Mouse (Mus musculus) hindlimb bud, embryonic 11.5 days (tissue): ENCODE measurements around the gene Srpr.

Experiments used
- DNase-seq: peaks from one replicate; pipeline ENCODE4 v3.0.0-alpha.2; 2012; ENCODE audit warnings: low read depth, low spot score; ENCODE audit errors: extremely low spot score

Srpr gene

DNA sequence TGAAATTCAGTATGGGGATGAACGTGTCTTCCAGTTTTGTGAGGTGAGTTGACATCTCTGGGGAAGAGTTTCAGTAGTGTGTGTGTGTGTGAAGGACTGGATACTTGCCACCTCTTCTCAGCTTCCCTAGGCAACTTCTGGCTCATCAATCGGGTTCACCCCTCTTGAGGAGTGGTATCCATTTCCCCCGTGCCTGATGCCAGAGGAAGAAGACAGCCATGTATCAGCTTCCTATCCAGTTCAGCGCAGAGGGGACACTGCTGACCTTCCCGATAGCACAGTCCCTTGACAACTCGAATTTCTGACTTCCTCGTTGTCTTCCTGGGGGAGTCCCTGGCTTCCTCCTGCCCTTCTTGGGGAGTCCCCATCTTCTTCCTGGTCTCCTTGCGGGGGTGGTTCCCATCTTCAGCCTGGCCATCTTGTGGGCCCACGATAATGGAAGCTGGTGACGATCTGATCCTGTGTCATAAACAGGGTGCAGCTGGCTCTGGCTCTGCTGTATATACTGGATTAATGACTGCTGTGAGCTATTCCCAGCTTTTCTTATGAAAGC, 12.5 kb upstream of the Srpr start:
- no peak for DNase-seq

DNA sequence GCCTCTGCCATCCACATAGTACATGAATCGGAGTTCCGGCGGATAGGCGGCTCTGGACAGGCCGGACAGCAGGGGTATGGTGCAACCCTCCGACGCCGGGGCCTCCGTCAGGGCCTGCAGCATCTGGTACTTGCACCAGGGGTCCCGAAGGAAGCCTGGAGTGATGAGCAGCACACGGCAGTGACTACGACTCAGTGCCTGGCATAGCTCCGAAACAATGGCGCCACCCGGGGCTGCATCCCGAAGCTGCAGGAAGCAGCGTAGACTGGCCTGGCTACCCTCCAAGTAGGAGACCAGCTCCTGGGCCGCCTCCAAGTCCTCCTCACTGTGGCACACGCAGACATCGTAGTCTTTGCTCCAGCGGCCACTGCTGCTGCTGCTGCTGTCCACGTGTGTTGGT, 11.3 kb upstream of the Srpr start:
- no peak for DNase-seq

DNA sequence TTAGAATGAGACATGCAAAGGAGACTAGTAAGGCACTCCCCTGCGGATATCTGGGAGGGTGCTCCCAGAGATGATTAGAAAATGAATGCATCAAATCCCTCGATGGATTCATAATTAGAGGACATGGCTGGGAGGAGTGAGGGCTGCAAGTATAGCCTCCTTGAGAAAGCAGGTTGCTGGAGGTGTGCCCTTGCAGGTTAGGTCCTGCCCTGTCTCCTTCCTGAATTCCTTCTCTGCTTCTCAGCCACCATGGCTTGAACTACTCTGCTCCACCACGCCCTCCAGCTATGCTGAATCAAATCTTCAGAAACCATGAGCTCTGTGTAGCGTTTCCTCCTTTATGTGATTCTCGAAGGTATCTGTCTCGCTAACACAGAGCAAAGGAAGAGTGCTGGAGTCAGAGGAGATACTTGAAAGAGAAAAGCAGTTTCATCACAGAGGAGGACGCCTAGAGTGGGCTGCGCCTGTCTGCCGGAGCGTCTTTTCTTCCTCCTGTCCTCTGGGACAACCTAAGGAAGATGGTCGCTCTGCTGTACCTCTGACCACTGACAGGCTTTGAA, 6.9 kb upstream of the Srpr start:
- no peak for DNase-seq

DNA sequence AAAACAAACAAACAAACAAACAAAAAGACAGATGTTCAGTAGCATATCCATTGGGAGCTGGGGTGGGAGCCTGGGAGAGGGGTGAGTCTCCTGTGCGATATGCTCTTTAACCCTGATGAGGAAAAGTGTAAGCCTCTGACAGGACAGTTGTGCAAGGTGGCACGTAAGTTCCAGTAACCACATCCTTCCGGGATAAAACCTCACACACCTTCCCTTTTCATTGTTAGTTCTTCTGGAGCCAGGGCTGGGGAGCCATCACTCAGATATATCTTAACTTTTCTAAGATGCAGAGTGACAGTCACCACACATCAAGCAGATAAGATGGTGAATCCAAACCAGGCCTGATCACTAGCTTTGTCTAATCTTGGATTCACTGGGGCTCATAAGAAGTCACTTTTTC, 5.9 kb upstream of the Srpr start:
- DNase-seq, result no peak

DNA sequence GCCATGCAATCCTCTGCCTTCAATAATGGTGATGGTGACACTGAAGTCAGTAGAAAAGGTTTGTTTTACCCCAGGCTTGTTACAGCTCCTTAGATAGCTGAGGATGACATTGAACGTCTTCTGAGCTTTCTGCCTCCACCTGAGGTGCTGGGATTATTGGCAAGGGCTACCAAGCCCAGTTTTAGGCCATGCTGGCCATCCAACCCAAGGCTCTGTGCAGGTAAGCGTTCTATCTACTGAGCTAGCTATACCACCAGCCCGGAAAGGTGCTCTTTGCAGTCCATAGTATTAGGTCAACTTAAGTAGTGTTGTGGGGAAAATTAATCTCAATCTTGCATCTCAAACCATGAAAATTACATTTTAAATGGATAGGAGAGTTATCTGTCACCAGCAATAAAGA, 2.4 kb upstream of the Srpr start:
- no peak for DNase-seq

DNA sequence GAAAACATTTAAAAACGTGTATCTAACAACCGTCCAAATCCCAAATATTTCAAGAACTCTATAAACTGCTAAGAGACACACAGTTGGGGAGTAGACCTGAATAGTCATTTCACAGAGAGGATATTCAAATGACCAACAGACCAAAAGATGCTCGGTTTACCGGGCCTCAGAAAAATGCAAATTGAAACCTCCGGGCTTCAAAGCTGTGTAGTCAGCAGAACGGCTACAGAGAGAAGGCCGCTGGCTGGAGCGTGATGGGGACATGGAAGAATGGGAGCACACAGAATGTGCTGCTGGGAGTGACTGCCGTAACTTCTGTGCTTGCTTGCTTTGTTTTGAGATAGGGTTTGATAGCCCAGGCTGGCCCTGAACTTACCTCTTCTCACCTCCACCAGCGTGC, 1.6 kb upstream of the Srpr start:
- no peak for DNase-seq

DNA sequence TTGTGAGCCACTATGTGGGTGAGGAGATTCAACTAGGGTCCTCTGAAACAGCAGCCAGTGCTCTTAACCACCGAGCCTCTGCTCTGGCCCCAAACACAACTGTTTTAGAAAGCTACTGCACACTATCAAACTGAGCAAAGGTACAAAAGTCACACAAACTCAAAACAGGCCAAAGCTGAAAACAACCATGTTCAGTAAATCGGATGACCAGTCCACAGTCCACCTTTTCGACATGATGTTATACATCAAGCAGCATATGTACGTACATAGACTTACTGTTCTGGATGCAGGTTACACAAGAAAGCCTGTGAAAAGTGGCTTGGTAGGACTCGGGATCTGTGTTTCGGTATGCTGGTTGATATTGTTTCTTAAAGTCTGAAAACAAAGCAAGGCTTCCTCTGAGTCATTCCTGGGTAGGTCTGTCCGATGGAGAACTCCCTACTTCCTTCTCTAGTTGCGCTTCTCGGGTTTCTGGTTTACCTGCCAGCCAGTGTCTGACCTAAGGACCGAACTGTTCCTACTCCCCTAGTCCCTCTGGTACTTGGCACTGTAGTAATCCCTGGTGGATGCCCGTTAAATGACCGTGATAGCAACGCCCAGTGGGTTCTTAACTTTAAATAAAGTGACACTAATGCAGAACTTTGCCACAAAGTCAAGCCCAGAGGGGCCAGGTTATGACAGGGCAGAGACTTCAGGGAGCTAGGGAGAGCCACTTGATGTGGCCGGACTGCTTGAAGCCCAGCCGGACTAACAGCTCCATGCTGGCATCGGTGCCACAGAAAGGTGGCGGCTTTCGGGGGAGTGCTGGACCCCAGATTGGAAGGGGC, 817 bp upstream of the Srpr start:
- DNase-seq, result no peak

DNA sequence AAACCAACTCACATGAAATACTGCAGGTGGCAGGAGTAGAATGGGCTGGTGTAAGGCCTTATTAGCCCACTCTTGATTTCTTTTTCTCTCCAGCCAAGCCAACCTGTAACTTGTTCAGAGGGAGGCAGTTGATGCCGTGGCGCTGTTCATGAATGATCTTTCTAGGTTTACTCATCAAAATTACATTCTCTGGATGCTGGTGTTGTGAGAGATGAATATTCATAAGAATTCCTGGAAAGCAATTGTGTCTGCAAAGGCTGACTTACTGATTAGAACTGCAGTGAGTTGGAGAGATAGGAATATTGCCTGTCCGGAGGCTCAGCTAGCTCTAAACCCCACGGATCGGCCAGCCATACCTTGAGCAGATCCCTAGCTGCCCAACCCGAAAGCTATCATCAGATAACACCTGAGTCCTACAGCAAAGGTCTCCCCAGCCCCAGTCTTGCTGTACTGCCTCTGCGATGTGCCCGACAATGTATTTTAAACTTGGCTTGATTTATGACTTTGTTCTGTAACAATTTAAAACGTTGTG, 620 bp downstream of the Srpr start:
- DNase-seq, result no peak

DNA sequence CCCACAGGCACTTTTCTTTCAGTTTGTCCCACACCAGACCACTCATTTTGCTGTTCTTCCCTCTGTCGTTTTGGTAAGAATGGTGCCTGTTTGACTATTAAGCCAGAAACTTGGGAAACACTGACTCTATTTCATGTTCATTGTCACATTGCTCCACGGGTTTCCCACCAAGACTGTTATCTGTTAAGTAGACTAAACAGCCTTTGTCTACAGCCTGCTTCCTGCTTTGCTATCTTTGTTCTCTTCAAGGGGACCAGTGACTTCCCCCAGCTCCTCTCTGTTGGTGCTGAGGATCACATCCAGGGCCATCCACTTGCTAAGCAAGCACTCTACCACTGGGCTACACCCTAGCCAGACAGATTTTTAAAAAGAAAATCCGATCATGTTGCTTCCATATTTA, 3.6 kb downstream of the Srpr start:
- DNase-seq, result no peak

DNA sequence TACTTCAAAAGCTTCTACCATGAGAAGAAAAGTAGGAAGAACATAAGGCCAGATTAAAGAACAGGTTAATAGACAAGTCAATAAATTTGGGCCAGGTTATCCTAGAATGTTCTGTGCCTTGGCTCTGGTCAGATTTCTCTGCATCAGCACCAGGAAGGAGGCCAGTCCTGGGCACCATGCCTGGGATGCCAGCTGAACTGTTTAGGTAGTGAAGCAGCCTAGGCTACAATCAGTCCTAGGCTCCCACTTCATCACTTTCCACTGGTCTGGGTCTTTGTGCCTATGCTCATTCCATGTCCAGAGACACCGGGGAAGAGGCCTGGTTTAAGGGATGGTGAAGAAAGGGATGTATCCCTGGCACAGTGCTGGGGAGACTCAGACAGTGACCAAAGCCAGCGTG, 4.4 kb downstream of the Srpr start:
- no peak for DNase-seq

DNA sequence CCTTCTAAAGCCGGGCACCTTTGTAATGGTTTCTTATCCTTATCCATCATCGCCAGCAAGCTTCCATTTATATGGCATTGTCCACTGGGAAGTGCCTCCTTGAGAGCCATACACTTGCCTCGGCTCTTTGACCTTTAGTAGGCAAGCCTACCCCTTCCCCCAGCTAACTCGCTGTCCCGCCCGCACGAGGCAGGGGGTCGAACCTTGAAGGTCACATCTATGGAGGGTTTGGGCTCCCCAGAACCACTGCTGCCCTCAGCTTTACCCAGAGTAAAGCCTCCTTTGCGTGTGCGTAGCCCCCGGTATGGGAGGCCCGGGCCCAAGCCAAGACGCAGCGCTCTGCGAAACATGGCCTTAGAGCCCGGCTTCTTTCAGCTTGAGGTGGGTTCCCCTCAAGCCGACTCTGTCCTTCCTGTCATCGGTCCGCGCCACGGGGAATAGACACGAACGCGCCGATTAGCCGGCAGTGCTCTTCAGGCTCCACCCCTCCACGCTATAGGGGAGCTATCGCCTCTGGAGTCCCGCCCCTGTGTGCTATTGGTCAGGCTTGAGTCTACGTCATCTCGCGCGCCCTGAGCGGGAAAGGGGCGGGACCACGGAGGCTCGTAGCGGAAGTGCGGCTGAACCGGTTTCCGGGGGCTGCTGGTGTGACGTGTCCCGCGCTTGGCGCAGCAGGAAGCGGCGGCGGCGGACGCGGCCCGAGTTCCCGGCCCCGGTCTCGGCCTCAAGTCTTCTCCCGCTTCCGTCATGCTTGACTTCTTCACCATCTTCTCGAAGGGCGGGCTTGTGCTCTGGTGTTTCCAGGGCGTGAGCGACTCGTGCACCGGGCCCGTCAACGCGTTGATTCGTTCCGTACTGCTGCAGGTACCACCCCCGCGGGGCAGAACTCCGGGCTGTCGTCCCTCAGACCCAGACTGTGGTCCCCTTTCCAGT, 10.8 kb downstream of the Srpr start, which contains the start of gene Foxred1:
Gene Foxred1 (minus strand): TSS at position 514 of the 933 bp plus-strand sequence.
- peak; percentile 91 for DNase-seq

DNA sequence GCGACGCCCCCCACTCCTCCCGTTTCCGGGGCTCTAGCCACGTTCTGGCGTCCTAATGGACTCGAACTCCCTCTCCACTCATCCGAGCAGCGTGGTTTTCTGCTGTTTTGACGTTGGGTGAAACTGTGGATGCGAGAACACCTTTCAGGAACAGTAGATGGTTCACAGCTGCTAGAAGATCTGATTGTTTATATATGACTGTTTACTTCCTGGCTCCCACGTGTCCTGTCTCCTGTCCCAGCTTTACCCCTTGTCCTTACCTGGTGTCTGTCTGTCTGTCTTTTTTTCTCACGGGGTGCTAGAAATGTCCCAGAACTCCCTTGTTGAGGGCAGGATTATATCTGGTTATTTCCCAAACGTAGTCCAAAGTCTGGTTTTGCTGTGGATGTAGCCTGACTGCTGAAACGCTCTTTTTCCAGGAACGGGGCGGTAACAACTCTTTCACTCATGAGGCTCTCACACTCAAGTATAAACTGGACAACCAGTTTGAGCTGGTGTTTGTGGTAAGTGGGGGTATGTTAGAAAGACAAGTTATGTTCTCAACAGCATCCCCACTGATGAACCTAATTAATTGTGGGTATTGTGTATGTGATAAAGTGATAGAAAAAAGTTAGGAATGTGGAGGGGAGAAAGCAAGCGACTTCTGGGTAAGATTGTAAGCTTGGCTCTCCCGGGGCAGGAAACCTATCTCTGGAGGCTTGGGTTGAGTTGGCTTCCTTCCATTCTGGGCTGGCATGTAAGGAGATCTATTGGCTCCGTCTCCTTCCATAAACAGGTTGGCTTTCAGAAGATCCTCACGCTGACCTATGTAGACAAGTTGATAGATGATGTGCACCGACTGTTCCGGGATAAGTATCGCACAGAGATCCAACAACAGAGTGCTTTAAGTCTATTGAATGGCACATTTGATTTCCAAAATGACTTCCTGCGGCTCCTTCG, 11.9 kb downstream of the Srpr start:
- DNase-seq, result no peak

DNA sequence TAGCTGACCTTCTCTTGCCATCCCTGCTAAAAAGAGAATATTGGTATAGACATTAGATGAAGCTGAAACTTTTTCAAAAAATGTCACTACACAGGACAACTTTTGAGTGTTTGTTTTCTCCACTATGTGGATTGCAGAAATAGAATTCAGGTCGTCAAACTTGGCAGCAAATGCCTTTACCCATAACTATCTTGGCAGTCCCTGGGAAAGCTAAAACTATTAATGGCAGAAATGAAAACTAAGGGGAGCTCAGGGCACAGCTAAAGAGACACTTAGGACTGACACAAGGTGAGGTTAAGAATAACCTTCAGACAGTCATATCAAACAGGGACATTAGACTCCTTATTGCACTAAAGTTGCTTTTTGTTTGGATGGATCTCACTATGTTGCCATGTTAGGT, 18.0 kb downstream of the Srpr start:
- DNase-seq, result no peak

DNA sequence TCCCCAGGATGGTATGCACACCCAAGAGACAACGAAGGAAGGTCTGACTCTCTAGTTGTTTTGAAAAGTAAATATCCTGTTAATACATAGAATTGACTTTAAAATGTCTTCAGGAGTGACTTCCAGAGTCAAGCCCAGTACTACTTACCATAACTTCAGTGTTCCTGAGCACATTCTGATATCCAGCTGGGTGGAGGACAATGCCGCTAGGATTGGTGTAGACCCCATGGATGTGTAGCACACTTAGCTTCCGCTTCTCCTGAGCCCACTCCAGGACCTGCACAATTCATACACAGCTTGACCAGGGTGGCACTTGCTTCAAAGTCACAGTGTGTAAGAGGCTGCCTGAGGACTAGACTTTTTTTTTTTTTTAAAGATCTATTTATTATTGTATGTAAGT, 23.5 kb downstream of the Srpr start:
- DNase-seq, result no peak

DNA sequence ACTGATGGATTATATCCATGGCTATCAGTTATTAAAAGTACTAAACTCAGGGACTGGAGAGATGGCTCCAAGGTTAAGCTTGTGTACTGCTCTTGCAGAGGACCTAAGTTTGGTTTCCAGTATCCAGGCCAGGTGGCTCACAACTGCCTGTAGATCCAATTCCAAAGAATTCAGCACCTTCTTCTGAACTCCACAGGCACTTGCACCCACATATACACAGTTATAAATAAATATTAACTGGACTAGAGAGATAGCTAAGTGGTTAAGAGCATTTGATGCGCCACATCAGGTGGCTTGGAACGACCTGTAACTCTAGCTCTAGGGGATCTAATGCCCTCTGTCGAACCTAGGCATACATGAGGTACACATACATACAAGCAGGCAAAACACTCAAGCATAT, 28.7 kb downstream of the Srpr start:
- DNase-seq, result no peak

DNA sequence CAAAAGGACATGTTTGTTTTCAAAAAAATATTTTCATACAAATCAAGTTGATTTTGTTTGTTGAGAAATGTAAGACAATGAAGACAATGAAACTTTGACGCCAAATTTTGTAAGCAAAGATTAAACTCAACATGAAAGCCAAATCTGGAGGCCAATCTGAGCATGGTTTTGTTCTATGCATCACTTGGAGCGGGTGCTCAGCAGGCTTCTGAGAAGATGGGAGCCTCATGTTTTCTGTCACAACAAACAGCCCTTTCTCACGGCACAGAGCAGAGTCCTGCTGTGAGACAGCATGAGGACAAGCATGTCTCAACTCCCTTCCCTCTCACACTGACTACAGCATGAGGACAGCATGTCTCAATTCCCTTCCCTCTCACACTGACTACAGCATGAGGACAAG, 36.0 kb downstream of the Srpr start:
- no peak for DNase-seq

DNA sequence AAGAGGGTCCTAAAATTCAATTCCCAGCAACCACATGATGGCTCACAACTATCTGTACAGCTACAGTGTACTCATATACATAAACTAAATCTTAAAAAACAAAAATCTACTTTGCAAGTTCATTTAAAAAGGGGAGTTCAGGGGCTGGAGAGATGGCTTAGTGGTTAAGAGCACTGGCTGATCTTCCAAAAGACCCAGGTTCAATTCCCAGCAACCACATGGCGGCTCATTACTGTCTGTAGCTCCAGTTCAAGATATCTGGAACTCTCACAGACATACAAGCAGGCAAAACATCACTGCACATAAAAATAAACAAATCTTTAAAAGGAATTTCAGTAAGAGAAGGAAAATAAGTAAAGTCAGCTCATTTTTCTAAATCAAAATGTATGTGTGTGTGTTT, 38.4 kb downstream of the Srpr start:
- DNase-seq, result no peak

DNA sequence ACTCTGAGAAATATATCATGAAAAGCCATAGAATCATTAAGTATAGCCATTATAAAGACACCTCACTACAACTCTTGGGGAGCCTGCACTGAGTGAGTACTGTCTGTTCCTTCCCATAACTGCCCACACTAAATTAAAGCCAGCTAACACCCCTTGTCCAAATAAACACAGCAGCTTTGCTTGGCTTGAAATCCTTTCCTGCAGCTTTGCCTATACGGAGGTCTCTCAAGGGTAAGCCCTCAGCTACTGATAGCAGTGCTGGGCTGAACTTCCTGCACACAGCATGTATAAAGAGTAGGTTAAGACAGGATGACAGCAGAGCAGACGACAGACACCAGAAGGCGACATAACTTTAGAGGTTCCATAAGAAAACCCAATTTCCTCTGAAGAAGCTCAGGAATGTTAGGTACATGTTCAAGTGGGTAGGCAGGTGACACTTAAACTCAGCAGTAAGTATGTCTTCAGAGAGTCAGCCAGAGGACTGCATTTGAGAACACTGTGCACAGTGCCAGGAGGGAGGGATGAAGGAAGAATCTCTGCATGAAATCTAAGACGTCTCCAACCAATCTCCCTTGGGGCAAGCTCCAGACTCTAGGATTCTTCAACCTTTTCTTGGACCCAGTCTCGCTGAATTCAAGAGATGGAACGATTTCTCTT, 39.1 kb downstream of the Srpr start:
- DNase-seq, result no peak

DNA sequence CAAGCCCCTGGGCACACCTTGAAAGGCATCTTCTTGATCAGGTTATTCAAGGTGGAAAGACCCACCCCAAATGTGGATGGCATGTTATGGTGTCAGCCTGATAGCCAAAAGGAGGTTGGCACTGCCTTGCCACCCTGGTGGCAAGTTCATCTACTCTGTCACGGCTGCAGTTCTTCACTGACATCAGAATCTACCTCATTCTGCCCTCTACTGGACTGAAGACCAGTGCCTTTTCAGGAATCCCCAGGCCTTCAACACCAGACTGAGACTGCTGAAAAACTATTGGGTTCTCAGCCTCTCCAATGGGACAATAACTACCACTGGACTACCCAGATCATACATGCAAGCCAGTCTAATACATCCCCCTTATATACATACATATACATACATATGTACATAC, 39.8 kb downstream of the Srpr start:
- DNase-seq, result no peak

DNA sequence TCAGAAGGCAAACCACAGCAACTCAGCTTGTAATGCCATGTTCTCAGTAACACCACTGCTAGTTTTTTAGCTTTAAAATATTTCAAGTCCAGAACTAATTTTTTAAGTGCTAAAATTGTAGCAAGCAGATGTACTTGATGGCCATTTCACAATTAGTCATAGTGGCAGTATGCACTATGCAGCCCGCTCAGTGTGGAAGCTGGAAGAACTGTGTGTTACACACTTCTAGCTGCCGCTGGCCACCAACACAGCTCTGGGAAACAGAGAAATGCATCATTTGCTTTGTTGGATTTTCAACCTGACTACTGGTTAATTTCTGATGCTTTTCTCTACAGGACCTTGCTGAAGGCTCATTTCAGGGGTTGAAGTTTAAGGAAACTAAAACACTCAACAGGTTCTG, 47.4 kb downstream of the Srpr start:
- no peak for DNase-seq
